Mouse (Mus musculus) brain, embryonic 14.5 days (tissue): ENCODE data around the gene BC049715.

ENCODE experiments used
- CTCF ChIP-seq: fragments of 200-500 bp; IDR thresholded peaks from 2 replicates; pipeline ENCODE4 v1.5.1; 2012; ENCODE audit warnings: inconsistent platforms, mild to moderate bottlenecking, moderate library complexity, borderline replicate concordance; ENCODE audit not compliant: insufficient read depth, insufficient read length; ENCODE audit errors: extremely low read depth
- POLR2A ChIP-seq: fragments of 200-500 bp; IDR thresholded peaks from 2 replicates; pipeline ENCODE4 v1.6.1; 2012; ENCODE audit warnings: mild to moderate bottlenecking, inconsistent platforms, borderline replicate concordance; ENCODE audit not compliant: poor library complexity, insufficient read depth, insufficient read length, severe bottlenecking; ENCODE audit errors: extremely low read depth

GRCm38 (mm10) chr6:136875670-136876069 lies 48.2 kb downstream of the BC049715 start, which contains the start of gene Mgp:
- TF ChIP-seq CTCF = no peak
- no peak for TF ChIP-seq POLR2A
